Mouse (Mus musculus) embryo, embryonic 11 days (tissue): ENCODE measurements around the gene Vsig8.

Experiments used
- DNase-seq: peaks from one replicate; pipeline ENCODE4 v3.0.0-alpha.2; 2015

Vsig8 gene

GRCm38 (mm10) chr1:172555638-172556037, at the start of gene Vsig8:
Vsig8 (plus strand) TSS chr1:172555938.
- DNase-seq: no peak

- no peak for DNase-seq
Measured at GRCm38 (mm10) chr1:172507001-172507400, 48.7 kb upstream of the Vsig8 start.

- DNase-seq: no peak
Measured at GRCm38 (mm10) chr1:172507701-172508100, 48.0 kb upstream of the Vsig8 start.

GRCm38 (mm10) chr1:172508172-172508571, 47.6 kb upstream of the Vsig8 start:
- no peak for DNase-seq

- DNase-seq: no peak
Measured at GRCm38 (mm10) chr1:172509235-172509634, 46.5 kb upstream of the Vsig8 start.

GRCm38 (mm10) chr1:172509983-172510382, 45.8 kb upstream of the Vsig8 start:
- DNase-seq: no peak

GRCm38 (mm10) chr1:172510421-172510972, 45.2 kb upstream of the Vsig8 start:
- no peak for DNase-seq

GRCm38 (mm10) chr1:172512962-172513361, 42.8 kb upstream of the Vsig8 start:
- peak; percentile 62 for DNase-seq

- no peak for DNase-seq
Measured at GRCm38 (mm10) chr1:172513525-172514212, 42.1 kb upstream of the Vsig8 start.

GRCm38 (mm10) chr1:172514213-172514529, 41.6 kb upstream of the Vsig8 start:
- no peak for DNase-seq

GRCm38 (mm10) chr1:172514551-172515268, 41.0 kb upstream of the Vsig8 start:
- DNase-seq: no peak

- no peak for DNase-seq
Measured at GRCm38 (mm10) chr1:172515396-172515795, 40.3 kb upstream of the Vsig8 start.

- no peak for DNase-seq
Measured at GRCm38 (mm10) chr1:172518013-172518412, 37.7 kb upstream of the Vsig8 start.

GRCm38 (mm10) chr1:172519644-172520043, 36.1 kb upstream of the Vsig8 start:
- no peak for DNase-seq

- peak; percentile 97 for DNase-seq
Measured at GRCm38 (mm10) chr1:172520576-172521440, 34.9 kb upstream of the Vsig8 start, which contains the start of gene Cfap45. Cfap45 (plus strand) TSS chr1:172520801.

- DNase-seq: no peak
Measured at GRCm38 (mm10) chr1:172522524-172522923, 33.2 kb upstream of the Vsig8 start.

- DNase-seq: no peak
Measured at GRCm38 (mm10) chr1:172523699-172524101, 32.0 kb upstream of the Vsig8 start.

GRCm38 (mm10) chr1:172525027-172525764, 30.5 kb upstream of the Vsig8 start:
- peak; percentile 51 for DNase-seq

- DNase-seq: no peak
Measured at GRCm38 (mm10) chr1:172525971-172526370, 29.8 kb upstream of the Vsig8 start.

GRCm38 (mm10) chr1:172526380-172527081, 29.2 kb upstream of the Vsig8 start:
- DNase-seq: no peak

- no peak for DNase-seq
Measured at GRCm38 (mm10) chr1:172527431-172527830, 28.3 kb upstream of the Vsig8 start.

- peak; percentile 92 for DNase-seq
Measured at GRCm38 (mm10) chr1:172528701-172529100, 27.0 kb upstream of the Vsig8 start.
